Mouse (Mus musculus) forebrain, embryonic 11.5 days (tissue): ENCODE results near the gene Abat. TPM values are rescaled to one million over a fixed set of nuclear protein-coding genes. Genes with fewer than 3 reads are reported as not detected.
A peak's percentile ranks its signal among the peaks of the same experiment; 100 is the strongest.

Experiments used
- ATAC-seq: fragments of 200-750 bp; cut with Nextera tagmentation; replicated peaks from 2 replicates; pipeline ENCODE4 v1.8.0; 2017; ENCODE audit warnings: moderate TSS enrichment; ENCODE audit not compliant: low FRiP score
- DNase-seq: peaks from one replicate; pipeline ENCODE4 v3.0.0-alpha.2; 2017; ENCODE audit warnings: low spot score
- H3K27ac ChIP-seq: fragments of 300-500 bp; sonication (generic); 2 replicates; pipeline ENCODE4 v1.5.1; 2014; ENCODE audit warnings: low read depth, low read length
- H3K27me3 ChIP-seq: fragments of 300-500 bp; sonication (generic); 2 replicates; pipeline ENCODE4 v1.6.1; 2014; ENCODE audit warnings: mild to moderate bottlenecking, low read length, mixed read lengths; ENCODE audit not compliant: control insufficient read depth, insufficient read depth
- H3K36me3 ChIP-seq: fragments of 300-500 bp; sonication (generic); 2 replicates; pipeline ENCODE4 v1.6.1; 2014; ENCODE audit warnings: mild to moderate bottlenecking, low read length, moderate library complexity, mixed read lengths; ENCODE audit not compliant: control insufficient read depth, insufficient read depth
- H3K4me1 ChIP-seq: fragments of 300-500 bp; sonication (generic); replicated peaks from 2 replicates; pipeline ENCODE4 v1.6.1; 2014; ENCODE audit warnings: low read length, mixed read lengths; ENCODE audit not compliant: control insufficient read depth, insufficient read depth
- H3K4me2 ChIP-seq: fragments of 300-500 bp; sonication (generic); 2 replicates; pipeline ENCODE4 v1.6.1; 2014; ENCODE audit warnings: low read depth, mild to moderate bottlenecking, low read length, moderate library complexity, mixed read lengths; ENCODE audit not compliant: severe bottlenecking
- H3K4me3 ChIP-seq: fragments of 300-500 bp; sonication (generic); 2 replicates; pipeline ENCODE4 v1.5.1; 2014; ENCODE audit warnings: low read depth, low read length
- H3K9ac ChIP-seq: fragments of 300-500 bp; sonication (generic); 2 replicates; pipeline ENCODE4 v1.6.1; 2014; ENCODE audit warnings: low read length
- H3K9me3 ChIP-seq: fragments of 300-500 bp; sonication (generic); 2 replicates; pipeline ENCODE4 v1.6.1; 2016; ENCODE audit warnings: low read length, mixed read lengths; ENCODE audit not compliant: control insufficient read depth
- WGBS: fragments of 180-500 bp; shearing (Covaris S2); extraction: QIAGEN DNeasy Blood & Tissue Kit; methylation state at CpG from one replicate; pipeline ENCODE4 v1.1.7; 2014; 5-methylcytosine and 5-hydroxymethylcytosine counted together
- microRNA-seq: library from miRNA; unstranded; fragments of <30 nt; microRNA quantifications from one replicate; pipeline ENCODE4, GENCODE M21; 2016; ENCODE audit not compliant: insufficient number of aligned reads
- polyA plus RNA-seq: library from polyadenylated mRNA; unstranded; fragments of >200 nt; fragmentation: Nextera tagmentation; extraction: Ambion mirVana; gene quantifications from 2 replicates; pipeline ENCODE4 v1.2.1, GENCODE M21; 2014

Abat gene
- polyA plus RNA-seq, 1 experiment from 2014 or later, result 22.7 TPM

GRCm38 (mm10) chr16:8670041-8671035 lies 157.1 kb downstream of the Abat start:
- Histone ChIP-seq H3K27me3 (peaks cover 5% of the 10 kb centered on the region; the same call in 1 of the 2 replicates), H3K4me3 (peak overlapping the region; percentile 65), H3K4me2 (peak overlapping the region; percentile 65), H3K27ac (peak overlapping the region; percentile 46), H3K4me1 (peaks cover 11% of the 10 kb centered on the region), H3K36me3 (no peaks in the 10 kb centered on the region), H3K9ac (peak overlapping the region; percentile 76), H3K9me3 (no peaks in the 10 kb centered on the region)
- ATAC-seq (peak; percentile 55), DNase-seq (peak; percentile 77)
- WGBS, result 2% methylated on average over 15 of the region's 15 CpGs

Small RNAs within 50 kb of the gene (microRNA-seq; reads per million reads assigned to microRNA genes)
- gene Gm22137, result not detected

Other genes with a start within 250 kb of the Abat start
- gene Tmem114, start 88.3 kb upstream of the Abat start, polyA plus RNA-seq, result not detected in 2 replicates
- 16.4 and 22.1 TPM in 2 replicates for gene Mettl22, start 42.6 kb upstream of the Abat start, polyA plus RNA-seq
- gene Pmm2, start 124.2 kb downstream of the Abat start, polyA plus RNA-seq, result 43.8 and 44.8 TPM in 2 replicates
- 19.9 and 20.8 TPM in 2 replicates for gene Tmem186, start 124.3 kb downstream of the Abat start, polyA plus RNA-seq
- gene Carhsp1, start 158.7 kb downstream of the Abat start, polyA plus RNA-seq, result 55.9 and 62.2 TPM in 2 replicates
- not detected in 2 replicates for gene Gm5767, start 167.3 kb downstream of the Abat start, polyA plus RNA-seq